Mouse (Mus musculus) lung, adult 2 months (tissue): ENCODE measurements around the gene Eno1.
A peak's percentile ranks its signal among the peaks of the same experiment; 100 is the strongest.

Source experiments
- CTCF ChIP-seq: fragments of 200-500 bp; IDR thresholded peaks from 2 replicates; pipeline ENCODE4 v1.5.1; 2011; ENCODE audit warnings: mild to moderate bottlenecking, low read length, control low read depth; ENCODE audit not compliant: insufficient read depth
- POLR2A ChIP-seq: fragments of 200-500 bp; IDR thresholded peaks from 2 replicates; pipeline ENCODE4 v1.6.1; 2011; ENCODE audit warnings: low read depth, mild to moderate bottlenecking, control low read depth, low read length, borderline replicate concordance; ENCODE audit errors: extremely low read depth

- TF ChIP-seq CTCF, result peak; percentile 60
- TF ChIP-seq POLR2A, result no peak
Observed at GRCm38 (mm10) chr4:150239951-150240368, 3.4 kb downstream of the Eno1 start.
